Mouse (Mus musculus) 3134 (cell line): Measurements from ENCODE around the gene Arfgap2.

Experiments
- DNase-seq: peaks from one replicate; pipeline ENCODE4 v3.0.0-alpha.2; 2011; ENCODE audit warnings: low spot score; ENCODE audit not compliant: insufficient read length; ENCODE audit errors: extremely low read depth

The Arfgap2 gene

GRCm38 (mm10) chr2:91258830-91259229, 5.9 kb upstream of the Arfgap2 start:
- no peak for DNase-seq

- no peak for DNase-seq
Observed at GRCm38 (mm10) chr2:91259493-91259892, 5.3 kb upstream of the Arfgap2 start.

GRCm38 (mm10) chr2:91263692-91264660, 798 bp upstream of the Arfgap2 start:
- DNase-seq, result no peak

GRCm38 (mm10) chr2:91268042-91268441, 3.3 kb downstream of the Arfgap2 start:
- no peak for DNase-seq

- DNase-seq, result no peak
Observed at GRCm38 (mm10) chr2:91268706-91269105, 3.9 kb downstream of the Arfgap2 start.

GRCm38 (mm10) chr2:91269687-91270133, 4.9 kb downstream of the Arfgap2 start:
- DNase-seq, result no peak

GRCm38 (mm10) chr2:91278749-91279371, 14.1 kb downstream of the Arfgap2 start:
- DNase-seq, result peak; percentile 22

- DNase-seq, result no peak
Observed at GRCm38 (mm10) chr2:91279372-91279755, 14.6 kb downstream of the Arfgap2 start.

- no peak for DNase-seq
Observed at GRCm38 (mm10) chr2:91281366-91281765, 16.6 kb downstream of the Arfgap2 start.

GRCm38 (mm10) chr2:91283972-91284371, 19.2 kb downstream of the Arfgap2 start:
- no peak for DNase-seq

- no peak for DNase-seq
Observed at GRCm38 (mm10) chr2:91284375-91285199, 19.8 kb downstream of the Arfgap2 start.

- DNase-seq, result peak; percentile 25
Observed at GRCm38 (mm10) chr2:91285885-91286505, 21.2 kb downstream of the Arfgap2 start.

GRCm38 (mm10) chr2:91287563-91287962, 22.8 kb downstream of the Arfgap2 start:
- no peak for DNase-seq

GRCm38 (mm10) chr2:91291197-91292007, 26.6 kb downstream of the Arfgap2 start:
- peak; percentile 23 for DNase-seq

- no peak for DNase-seq
Observed at GRCm38 (mm10) chr2:91294226-91294625, 29.5 kb downstream of the Arfgap2 start.

GRCm38 (mm10) chr2:91295895-91296294, 31.1 kb downstream of the Arfgap2 start:
- no peak for DNase-seq

- peak; percentile 76 for DNase-seq
Observed at GRCm38 (mm10) chr2:91299156-91299555, 34.4 kb downstream of the Arfgap2 start.

- DNase-seq, result no peak
Observed at GRCm38 (mm10) chr2:91300784-91301183, 36.0 kb downstream of the Arfgap2 start.

GRCm38 (mm10) chr2:91301836-91302235, 37.1 kb downstream of the Arfgap2 start:
- no peak for DNase-seq

- DNase-seq, result no peak
Observed at GRCm38 (mm10) chr2:91302845-91303244, 38.1 kb downstream of the Arfgap2 start.
